Comparison of ENCODE assay signal across 8 mouse cellular contexts in genomic region chr16:32638476-32638875, GRCm38 (mm10). TPM values are rescaled to one million over a fixed set of nuclear protein-coding genes. Genes with fewer than 3 reads are reported as not detected.
A peak's percentile ranks its signal among the peaks of the same experiment; 100 is the strongest.
DNase-seq lines count a peak whose midpoint lies in the region; ATAC-seq and TF ChIP-seq lines count a peak whose summit lies in the region.

No protein-coding gene starts in this region.

- H3K79me2 ChIP-seq in MEL (ENCODE audit: control insufficient read depth, insufficient read depth, low read length, poor library complexity): no peaks in the 10 kb centered on the region

- H3K4me1 ChIP-seq in MEL (ENCODE audit: control insufficient read depth in 1 of 2, insufficient read depth in 2 of 2, low read length in 2 of 2): peaks cover 0 to 13% of the 10 kb centered on the region in 2 experiments; a peak in 2 of 4 replicates
- H3K4me1 ChIP-seq in forebrain, embryonic 16.5 days (replicated peaks; ENCODE audit: control insufficient read depth, insufficient read depth, low read length): peaks cover 5% of the 10 kb centered on the region
- H3K4me1 ChIP-seq in hindbrain, embryonic 11.5 days (replicated peaks; ENCODE audit: control insufficient read depth, insufficient read depth, low read length): no peaks in the 10 kb centered on the region
- H3K4me1 ChIP-seq in lung, embryonic 16.5 days (replicated peaks; ENCODE audit: control insufficient read depth, insufficient read depth, low read length): peaks cover 9% of the 10 kb centered on the region

- 7% methylated on average over 8 of the region's 8 CpGs for WGBS in forebrain, embryonic 16.5 days
- 13% methylated on average over 8 of the region's 8 CpGs for WGBS in hindbrain, embryonic 11.5 days
- 9% methylated on average over 8 of the region's 8 CpGs for WGBS in lung, embryonic 16.5 days

- no peak for TF ChIP-seq POLR2A in MEL (IDR thresholded peaks at IDR 0.05; ENCODE audit: control insufficient read depth in 1 of 2, insufficient read depth in 1 of 2, low read depth in 1 of 2, low read length in 2 of 2, poor library complexity in 1 of 2)

- no peak overlapping the region for H3K27ac ChIP-seq in MEL (ENCODE audit: control insufficient read depth, low read depth, low read length)
- no peak overlapping the region for H3K27ac ChIP-seq in forebrain, embryonic 16.5 days (ENCODE audit: low read length)
- no peak overlapping the region for H3K27ac ChIP-seq in hindbrain, embryonic 11.5 days (ENCODE audit: low read depth, low read length)
- H3K27ac ChIP-seq in lung, embryonic 16.5 days (ENCODE audit: low read length): no peak overlapping the region

- H3K9ac ChIP-seq in MEL (ENCODE audit: control insufficient read depth, low read depth, low read length, poor library complexity, severe bottlenecking): peak overlapping the region; percentile 40; the same call in 1 of the 2 replicates
- H3K9ac ChIP-seq in forebrain, embryonic 16.5 days (replicated peaks; ENCODE audit: low read depth, low read length): no peak overlapping the region
- no peak overlapping the region for H3K9ac ChIP-seq in hindbrain, embryonic 11.5 days (ENCODE audit: low read depth, low read length)
- H3K9ac ChIP-seq in lung, embryonic 16.5 days (ENCODE audit: low read length): no peak overlapping the region

- TF ChIP-seq RAD21 in MEL (IDR thresholded peaks at IDR 0.05; ENCODE audit: low read depth, low read length): peak; percentile 81

- peak; percentile 69; the same call in 1 of the 2 replicates for ATAC-seq in forebrain, embryonic 16.5 days
- peak; percentile 63; the same call in 1 of the 2 replicates for ATAC-seq in hindbrain, embryonic 11.5 days (ENCODE audit: low FRiP score)
- peak; percentile 69 for ATAC-seq in lung, embryonic 16.5 days (ENCODE audit: low read depth)

- TF ChIP-seq EP300 in MEL (IDR thresholded peaks at IDR 0.05; ENCODE audit: low read depth in 1 of 2, low read length in 2 of 2): peak; percentile 49 to 65

- no peak overlapping the region for H3K4me2 ChIP-seq in forebrain, embryonic 16.5 days (ENCODE audit: low read length)
- H3K4me2 ChIP-seq in hindbrain, embryonic 11.5 days (replicated peaks; ENCODE audit: low read depth, low read length): no peak overlapping the region
- H3K4me2 ChIP-seq in lung, embryonic 16.5 days (ENCODE audit: low read depth, low read length): no peak overlapping the region

- peak; percentile 92 for DNase-seq in MEL (ENCODE audit: low read depth, low spot score)
- peak; percentile 86 to 92 for DNase-seq in cerebellum, adult 18-20 months
- peak; percentile 93 for DNase-seq in hindbrain, embryonic 11.5 days (ENCODE audit: low spot score)
- DNase-seq in layer of hippocampus, adult 9-10 months (ENCODE audit: low spot score): peak; percentile 79
- peak; percentile 63 for DNase-seq in ovary, adult 18-20 months (ENCODE audit: low spot score)
- DNase-seq in thymus, adult 18-20 months: peak; percentile 58 to 72

- peak; percentile 84 to 97 (median 85) for TF ChIP-seq CTCF in MEL (IDR thresholded peaks at IDR 0.05 in 2 of 3, conservative IDR thresholded peaks at IDR 0.05 in 1 of 3; ENCODE audit: control insufficient read depth in 1 of 3, insufficient read depth in 1 of 3, low read depth in 2 of 3, low read length in 3 of 3, poor library complexity in 1 of 3, severe bottlenecking in 1 of 3)

- H3K36me3 ChIP-seq in MEL (ENCODE audit: control insufficient read depth in 1 of 2, insufficient read depth in 2 of 2, low read length in 2 of 2): peaks cover 0 to 11% of the 10 kb centered on the region in 2 experiments; a peak in 2 of 4 replicates
- no peaks in the 10 kb centered on the region for H3K36me3 ChIP-seq in forebrain, embryonic 16.5 days (ENCODE audit: control insufficient read depth, insufficient read depth)
- H3K36me3 ChIP-seq in hindbrain, embryonic 11.5 days (ENCODE audit: control insufficient read depth, insufficient read depth, low read length): no peaks in the 10 kb centered on the region
- H3K36me3 ChIP-seq in lung, embryonic 16.5 days (ENCODE audit: control insufficient read depth, insufficient read depth, low read length): no peaks in the 10 kb centered on the region

- no peak overlapping the region for H3K4me3 ChIP-seq in MEL (ENCODE audit: control insufficient read depth in 1 of 2, insufficient read depth in 1 of 2, low read depth in 2 of 2, low read length in 2 of 2)
- H3K4me3 ChIP-seq in forebrain, embryonic 16.5 days (replicated peaks; ENCODE audit: low read length): no peak overlapping the region
- H3K4me3 ChIP-seq in hindbrain, embryonic 11.5 days (ENCODE audit: low read depth, low read length): no peak overlapping the region
- no peak overlapping the region for H3K4me3 ChIP-seq in lung, embryonic 16.5 days (ENCODE audit: low read length)

- H3K9me3 ChIP-seq in MEL (replicated peaks; ENCODE audit: insufficient read depth, low read length): no peaks in the 10 kb centered on the region
- no peaks in the 10 kb centered on the region for H3K9me3 ChIP-seq in forebrain, embryonic 16.5 days (ENCODE audit: control insufficient read depth, low read length)
- no peaks in the 10 kb centered on the region for H3K9me3 ChIP-seq in hindbrain, embryonic 11.5 days (ENCODE audit: control insufficient read depth, low read length)
- H3K9me3 ChIP-seq in lung, embryonic 16.5 days (ENCODE audit: control insufficient read depth, low read length): no peaks in the 10 kb centered on the region

- H3K27me3 ChIP-seq in MEL (ENCODE audit: control insufficient read depth in 1 of 2, insufficient read depth in 2 of 2, low read length in 2 of 2): no peaks in the 10 kb centered on the region
- no peaks in the 10 kb centered on the region for H3K27me3 ChIP-seq in forebrain, embryonic 16.5 days (replicated peaks; ENCODE audit: control insufficient read depth, insufficient read depth, low read length)
- H3K27me3 ChIP-seq in hindbrain, embryonic 11.5 days (ENCODE audit: control insufficient read depth, insufficient read depth, low read length): no peaks in the 10 kb centered on the region
- no peaks in the 10 kb centered on the region for H3K27me3 ChIP-seq in lung, embryonic 16.5 days (ENCODE audit: control insufficient read depth, insufficient read depth, low read depth, low read length)

TF ChIP-seq in MEL, 35 proteins besides CTCF, POLR2A, EP300 and RAD21:
- TF ChIP-seq MYB (IDR thresholded peaks at IDR 0.05; ENCODE audit: low read depth, low read length) (no peak), GATA1 (IDR thresholded peaks at IDR 0.05; ENCODE audit: low read depth, low read length) (peak; percentile 70), SIN3A (IDR thresholded peaks at IDR 0.05; ENCODE audit: low read length) (peak; percentile 80), TCF12 (IDR thresholded peaks at IDR 0.05; ENCODE audit: low read depth, low read length) (0 out of 2 replicates have a peak, but pooled peaks have one; percentile 37), TBP (IDR thresholded peaks at IDR 0.05; ENCODE audit: low read depth, low read length) (no peak), NELFE (IDR thresholded peaks at IDR 0.05; ENCODE audit: low read depth, low read length) (no peak), MAZ (IDR thresholded peaks at IDR 0.05; ENCODE audit: low read depth, low read length) (peak; percentile 41; the same call in 1 of the 2 replicates), POLR2AphosphoS5 (IDR thresholded peaks at IDR 0.05; ENCODE audit: borderline replicate concordance, low read depth, low read length) (no peak), NRF1 (IDR thresholded peaks at IDR 0.05; ENCODE audit: insufficient read depth, low read depth, low read length, poor library complexity, severe bottlenecking) (0 out of 2 replicates have a peak, but pooled peaks have one; percentile 11), MAFK (IDR thresholded peaks at IDR 0.05; ENCODE audit: borderline replicate concordance, low read depth, low read length) (no peak), SMC3 (IDR thresholded peaks at IDR 0.05; ENCODE audit: low read depth, low read length) (peak; percentile 97), UBTF (IDR thresholded peaks at IDR 0.05; ENCODE audit: borderline replicate concordance, insufficient read depth, low read depth, low read length) (no peak), HCFC1 (IDR thresholded peaks at IDR 0.05; ENCODE audit: low read depth, low read length) (peak; percentile 50; the same call in 1 of the 2 replicates), CHD2 (IDR thresholded peaks at IDR 0.05; ENCODE audit: low read length) (no peak), ELF1 (IDR thresholded peaks at IDR 0.05; ENCODE audit: low read depth, low read length) (0 out of 2 replicates have a peak, but pooled peaks have one; percentile 33), BHLHE40 (IDR thresholded peaks at IDR 0.05; ENCODE audit: borderline replicate concordance, low read depth, low read length) (peak; percentile 38; the same call in 1 of the 2 replicates), JUND (IDR thresholded peaks at IDR 0.05; ENCODE audit: low read depth, low read length) (no peak), MXI1 (IDR thresholded peaks at IDR 0.05; ENCODE audit: low read depth, low read length) (peak; percentile 62), ETS1 (IDR thresholded peaks at IDR 0.05; ENCODE audit: low read depth, low read length) (peak; percentile 56; the same call in 1 of the 2 replicates), ZC3H11A (IDR thresholded peaks at IDR 0.05; ENCODE audit: low read depth, low read length) (peak; percentile 78), USF1 (IDR thresholded peaks at IDR 0.05; ENCODE audit: low read depth, low read length) (peak; percentile 52; the same call in 1 of the 2 replicates), MYC (IDR thresholded peaks at IDR 0.05; ENCODE audit: low read depth, low read length) (peak; percentile 58; the same call in 1 of the 2 replicates)

RNA-seq across cellular contexts. Expression of gene Tnk2, which starts 5.2 kb away (rescaled TPM):
- 30.3 and 34.8 TPM in 2 replicates for total RNA-seq in MEL (2012; rRNA removed)
- polyA plus RNA-seq in MEL (2012; ENCODE audit: insufficient read depth in 1 of 2, insufficient read length in 2 of 2, low read depth in 1 of 2, low replicate concordance in 2 of 2, missing spikeins in 1 of 2): 10 to 100 TPM in 1 of 2 experiments, not detected in 1; 77.0 TPM
- polyA plus RNA-seq in forebrain, embryonic 16.5 days (2015; fragmentation: Nextera tagmentation; extraction: Ambion mirVana): 15.0 and 21.9 TPM in 2 replicates
- 5.2 and 7.0 TPM in 2 replicates for polyA plus RNA-seq in hindbrain, embryonic 11.5 days (2014; fragmentation: Nextera tagmentation; extraction: Ambion mirVana)
- 15.4 and 18.0 TPM in 2 replicates for polyA plus RNA-seq in lung, embryonic 16.5 days (2015; fragmentation: Nextera tagmentation; extraction: Ambion mirVana)

RNA-seq across cellular contexts. Expression of gene Tfrc, which starts 29.8 kb away (rescaled TPM):
- total RNA-seq in MEL (2012; rRNA removed): 156 and 234 TPM in 2 replicates
- 100 to 1,000 TPM in 1 of 2 experiments, 10 to 100 TPM in 1; 90.9 to 106 TPM for polyA plus RNA-seq in MEL (2012; ENCODE audit: insufficient read depth in 1 of 2, insufficient read length in 2 of 2, low read depth in 1 of 2, low replicate concordance in 2 of 2, missing spikeins in 1 of 2)
- 33.7 and 37.5 TPM in 2 replicates for polyA plus RNA-seq in forebrain, embryonic 16.5 days (2015; fragmentation: Nextera tagmentation; extraction: Ambion mirVana)
- polyA plus RNA-seq in hindbrain, embryonic 11.5 days (2014; fragmentation: Nextera tagmentation; extraction: Ambion mirVana): 59.0 and 69.2 TPM in 2 replicates
- 57.3 and 58.4 TPM in 2 replicates for polyA plus RNA-seq in lung, embryonic 16.5 days (2015; fragmentation: Nextera tagmentation; extraction: Ambion mirVana)
